Mouse (Mus musculus): Measurements from ENCODE around the gene Usp3. TPM values are rescaled to one million over a fixed set of nuclear protein-coding genes. Genes with fewer than 3 reads are reported as not detected.

Gene Usp3
- polyA plus RNA-seq, 1 experiment: 29.6 TPM

- TF ChIP-seq POLR2A (IDR thresholded peaks at IDR 0.05; ENCODE audit: low read depth, low read length) (no peak), CTCF (conservative IDR thresholded peaks at IDR 0.05; ENCODE audit: insufficient read depth, insufficient read length, low read depth, low read length) (no peak)
- WGBS: 94% methylated on average over 10 of the region's 10 CpGs
- H3K4me3 ChIP-seq (ENCODE audit: insufficient read depth, low read depth, low read length): no peak overlapping the region
- H3K4me1 ChIP-seq (ENCODE audit: control insufficient read depth, insufficient read depth, low read length): peaks cover 18% of the 10 kb centered on the region
- peaks cover 4% of the 10 kb centered on the region; the same call in 1 of the 2 replicates for H3K36me3 ChIP-seq (ENCODE audit: control insufficient read depth, insufficient read depth, low read length)
- H3K27me3 ChIP-seq (replicated peaks; ENCODE audit: control insufficient read depth, insufficient read depth, low read length): no peaks in the 10 kb centered on the region
- no peak overlapping the region for H3K27ac ChIP-seq (ENCODE audit: insufficient read depth, low read depth, low read length)
- no peak for DNase-seq
Observed at GRCm38 (mm10) chr9:66515680-66516210, 77.2 kb downstream of the Usp3 start.

DNA sequence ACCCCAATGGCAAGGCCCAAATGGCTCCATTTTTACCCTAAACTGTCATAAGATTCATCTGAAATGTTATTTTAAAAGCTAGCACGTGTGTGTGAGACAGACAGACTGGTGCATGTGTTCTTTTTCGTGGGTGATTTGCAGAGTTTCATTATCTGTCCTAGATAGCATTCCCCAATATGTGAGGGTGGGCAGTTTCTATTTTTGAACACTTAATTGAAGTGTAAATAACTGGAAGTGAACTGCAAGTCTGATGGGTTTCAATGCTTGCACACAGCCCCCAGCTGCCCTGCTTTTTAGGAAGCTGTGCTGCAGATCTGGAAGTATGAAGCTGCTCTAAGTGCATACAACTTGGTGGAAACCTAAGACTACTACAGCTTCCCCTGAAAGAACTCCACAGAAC lies 77.8 kb downstream of the Usp3 start:
- DNase-seq: no peak
- WGBS: 74% methylated on average over 2 of the region's 2 CpGs

DNA sequence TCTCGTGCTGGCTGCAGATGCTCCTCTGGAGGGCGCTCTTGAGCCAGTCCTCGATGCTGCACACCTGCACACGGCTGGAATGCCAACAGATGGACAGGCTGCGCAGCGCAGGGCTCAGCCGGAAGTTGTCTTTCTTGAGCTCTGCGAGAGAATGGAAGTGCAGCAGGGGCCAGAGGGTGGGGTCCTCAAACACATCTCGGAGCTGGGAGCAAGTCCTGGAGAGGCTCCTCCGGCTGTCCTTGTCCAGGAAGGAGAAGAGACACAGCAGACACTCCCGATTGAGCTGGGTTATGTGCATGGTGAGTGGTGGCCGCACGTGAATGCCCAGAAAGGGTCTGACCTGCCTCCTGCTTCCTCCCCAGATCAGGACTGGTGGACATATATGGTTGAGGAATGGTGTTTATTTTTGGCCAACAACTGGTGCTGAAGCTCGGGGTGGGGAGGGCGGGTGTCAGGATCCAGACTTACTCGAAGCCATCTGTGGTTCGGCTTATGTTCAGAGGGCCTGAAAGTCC lies 78.6 kb downstream of the Usp3 start, which contains the start of gene Fbxl22:
TSS of gene Fbxl22 (minus strand) at position 338 of the 515 bp plus-strand sequence.
- 42% methylated on average over 17 of the region's 17 CpGs for WGBS
- peaks cover 4% of the 10 kb centered on the region; the same call in 1 of the 2 replicates for H3K36me3 ChIP-seq (ENCODE audit: control insufficient read depth, insufficient read depth, low read length)
- peak; percentile 75 for DNase-seq
- TF ChIP-seq CTCF (conservative IDR thresholded peaks at IDR 0.05; ENCODE audit: insufficient read depth, insufficient read length, low read depth, low read length) (peak; percentile 71), POLR2A (IDR thresholded peaks at IDR 0.05; ENCODE audit: low read depth, low read length) (no peak)
- peak within 1 kb of the TSS; percentile 70 for H3K27ac ChIP-seq (ENCODE audit: insufficient read depth, low read depth, low read length)
- H3K4me3 ChIP-seq (ENCODE audit: insufficient read depth, low read depth, low read length): no peak within 1 kb of the TSS
- peaks cover 18% of the 10 kb centered on the region for H3K4me1 ChIP-seq (ENCODE audit: control insufficient read depth, insufficient read depth, low read length)
- no peaks in the 10 kb centered on the region for H3K27me3 ChIP-seq (replicated peaks; ENCODE audit: control insufficient read depth, insufficient read depth, low read length)

More for the DNA sequence above, 77.8 kb downstream of the Usp3 start:
- no peak overlapping the region for H3K4me3 ChIP-seq (ENCODE audit: insufficient read depth, low read depth, low read length)
- TF ChIP-seq CTCF (conservative IDR thresholded peaks at IDR 0.05; ENCODE audit: insufficient read depth, insufficient read length, low read depth, low read length) (no peak), POLR2A (IDR thresholded peaks at IDR 0.05; ENCODE audit: low read depth, low read length) (no peak)
- H3K36me3 ChIP-seq (ENCODE audit: control insufficient read depth, insufficient read depth, low read length): peaks cover 4% of the 10 kb centered on the region; the same call in 1 of the 2 replicates
- H3K4me1 ChIP-seq (ENCODE audit: control insufficient read depth, insufficient read depth, low read length): peaks cover 18% of the 10 kb centered on the region
- H3K27ac ChIP-seq (ENCODE audit: insufficient read depth, low read depth, low read length): no peak overlapping the region
- no peaks in the 10 kb centered on the region for H3K27me3 ChIP-seq (replicated peaks; ENCODE audit: control insufficient read depth, insufficient read depth, low read length)

GRCm38 (mm10) chr9:66513661-66514255 lies 79.2 kb downstream of the Usp3 start:
- Histone ChIP-seq H3K4me3 (ENCODE audit: insufficient read depth, low read depth, low read length) (no peak overlapping the region), H3K4me1 (ENCODE audit: control insufficient read depth, insufficient read depth, low read length) (peaks cover 18% of the 10 kb centered on the region), H3K36me3 (ENCODE audit: control insufficient read depth, insufficient read depth, low read length) (peaks cover 4% of the 10 kb centered on the region; the same call in 1 of the 2 replicates), H3K27ac (ENCODE audit: insufficient read depth, low read depth, low read length) (peak overlapping the region; percentile 70), H3K27me3 (replicated peaks; ENCODE audit: control insufficient read depth, insufficient read depth, low read length) (no peaks in the 10 kb centered on the region)
- 37% methylated on average over 4 of the region's 4 CpGs for WGBS
- TF ChIP-seq POLR2A (IDR thresholded peaks at IDR 0.05; ENCODE audit: low read depth, low read length) (no peak), CTCF (conservative IDR thresholded peaks at IDR 0.05; ENCODE audit: insufficient read depth, insufficient read length, low read depth, low read length) (no peak)
- peak; percentile 49 for DNase-seq

DNA sequence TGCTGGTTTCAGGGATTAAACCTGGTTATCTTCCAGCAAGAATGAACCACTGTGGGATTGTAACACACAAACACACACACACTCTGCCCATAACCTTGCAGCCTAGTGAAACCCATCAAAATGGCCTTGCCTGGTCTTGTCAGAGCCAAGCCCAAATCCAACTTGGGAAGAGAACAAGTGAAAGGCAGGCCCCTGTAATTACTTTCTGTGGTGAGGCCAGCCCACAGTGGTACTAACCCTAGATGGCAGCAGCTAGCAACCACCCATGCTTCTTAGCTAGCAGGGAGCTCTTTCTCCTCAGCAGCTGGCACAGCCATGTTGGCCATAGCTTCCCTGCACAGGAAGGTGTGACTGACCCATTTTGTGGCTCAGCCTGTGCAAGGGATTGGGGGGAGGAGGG lies 79.8 kb downstream of the Usp3 start:
- peaks cover 18% of the 10 kb centered on the region for H3K4me1 ChIP-seq (ENCODE audit: control insufficient read depth, insufficient read depth, low read length)
- DNase-seq: peak; percentile 22
- H3K36me3 ChIP-seq (ENCODE audit: control insufficient read depth, insufficient read depth, low read length): peaks cover 2% of the 10 kb centered on the region; the same call in 1 of the 2 replicates
- H3K4me3 ChIP-seq (ENCODE audit: insufficient read depth, low read depth, low read length): no peak overlapping the region
- TF ChIP-seq CTCF (conservative IDR thresholded peaks at IDR 0.05; ENCODE audit: insufficient read depth, insufficient read length, low read depth, low read length) (peak; percentile 35; the same call in 1 of the 2 replicates), POLR2A (IDR thresholded peaks at IDR 0.05; ENCODE audit: low read depth, low read length) (no peak)
- no peaks in the 10 kb centered on the region for H3K27me3 ChIP-seq (replicated peaks; ENCODE audit: control insufficient read depth, insufficient read depth, low read length)
- peak overlapping the region; percentile 70 for H3K27ac ChIP-seq (ENCODE audit: insufficient read depth, low read depth, low read length)

DNA sequence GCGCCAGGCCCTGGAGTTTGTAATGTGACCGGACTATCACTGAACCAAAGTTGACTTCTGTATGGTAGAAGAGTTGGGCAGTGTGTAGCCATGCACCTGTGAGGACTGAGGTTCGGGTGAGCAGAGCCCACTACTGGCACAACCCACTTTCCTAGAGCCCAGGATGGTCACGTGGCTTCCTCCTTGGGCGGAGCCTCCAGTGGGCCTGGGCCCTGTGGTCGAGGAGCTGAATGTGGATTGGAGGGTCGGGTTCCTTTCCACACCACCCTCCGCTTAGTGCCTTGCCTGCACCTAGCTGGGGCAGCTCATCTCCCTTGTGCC lies 80.6 kb downstream of the Usp3 start:
- peaks cover 18% of the 10 kb centered on the region for H3K4me1 ChIP-seq (ENCODE audit: control insufficient read depth, insufficient read depth, low read length)
- TF ChIP-seq POLR2A (IDR thresholded peaks at IDR 0.05; ENCODE audit: low read depth, low read length) (peak; percentile 70), CTCF (conservative IDR thresholded peaks at IDR 0.05; ENCODE audit: insufficient read depth, insufficient read length, low read depth, low read length) (no peak)
- 2% methylated on average over 8 of the region's 8 CpGs for WGBS
- DNase-seq: peak; percentile 92
- no peaks in the 10 kb centered on the region; the same call in 1 of the 2 replicates for H3K36me3 ChIP-seq (ENCODE audit: control insufficient read depth, insufficient read depth, low read length)
- peak overlapping the region; percentile 88 for H3K27ac ChIP-seq (ENCODE audit: insufficient read depth, low read depth, low read length)
- peak overlapping the region; percentile 54 for H3K4me3 ChIP-seq (ENCODE audit: insufficient read depth, low read depth, low read length)
- no peaks in the 10 kb centered on the region for H3K27me3 ChIP-seq (replicated peaks; ENCODE audit: control insufficient read depth, insufficient read depth, low read length)

GRCm38 (mm10) chr9:66511580-66512350 lies 81.2 kb downstream of the Usp3 start:
- peak overlapping the region; percentile 88 for H3K27ac ChIP-seq (ENCODE audit: insufficient read depth, low read depth, low read length)
- TF ChIP-seq POLR2A (IDR thresholded peaks at IDR 0.05; ENCODE audit: low read depth, low read length) (peak; percentile 68), CTCF (conservative IDR thresholded peaks at IDR 0.05; ENCODE audit: insufficient read depth, insufficient read length, low read depth, low read length) (no peak)
- peaks cover 18% of the 10 kb centered on the region for H3K4me1 ChIP-seq (ENCODE audit: control insufficient read depth, insufficient read depth, low read length)
- DNase-seq: peak; percentile 97
- H3K4me3 ChIP-seq (ENCODE audit: insufficient read depth, low read depth, low read length): peak overlapping the region; percentile 54
- H3K36me3 ChIP-seq (ENCODE audit: control insufficient read depth, insufficient read depth, low read length): no peaks in the 10 kb centered on the region
- H3K27me3 ChIP-seq (replicated peaks; ENCODE audit: control insufficient read depth, insufficient read depth, low read length): no peaks in the 10 kb centered on the region
- under 1% methylated on average over 78 of the region's 78 CpGs for WGBS

All from kidney, adult 2 months (tissue).